Mouse (Mus musculus) myocyte (in vitro differentiated cells): ENCODE data around the gene Heatr6.

Experiments
- E2F4 ChIP-seq: IDR thresholded peaks from one replicate; pipeline ENCODE4 v1.6.1; 2011; ENCODE audit warnings: mild to moderate bottlenecking, control low read depth, moderate library complexity; ENCODE audit not compliant: insufficient read depth
- POLR2A ChIP-seq: IDR thresholded peaks from one replicate; pipeline ENCODE4 v1.6.1; 2011; ENCODE audit warnings: low read depth, mild to moderate bottlenecking, control low read depth, moderate library complexity; ENCODE audit not compliant: insufficient read length

DNA sequence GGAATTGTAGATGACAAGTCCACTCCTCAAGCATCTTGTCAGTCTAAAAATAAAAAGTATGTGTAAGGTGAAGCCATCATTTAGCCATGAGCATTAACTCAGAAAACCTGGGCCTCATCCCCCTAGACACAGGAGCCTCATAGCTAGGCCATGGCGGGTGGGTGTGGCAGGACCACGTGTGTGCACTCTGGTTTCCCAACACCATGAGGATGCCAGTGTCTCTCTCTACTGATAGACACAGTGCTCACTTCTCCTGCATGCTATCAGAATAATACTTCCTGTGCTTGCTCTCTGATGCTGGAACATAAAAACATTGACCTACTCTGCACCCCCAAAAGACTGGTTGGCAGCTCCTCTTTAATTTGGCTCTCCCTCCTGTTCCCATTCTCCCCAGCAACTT, 17.6 kb upstream of the Heatr6 start:
- TF ChIP-seq E2F4 (no peak), POLR2A (no peak)
